Comparison of ENCODE assay signal across 8 mouse cellular contexts in genomic region chr7:123123665-123124298, GRCm38 (mm10). TPM values are rescaled to one million over a fixed set of nuclear protein-coding genes. Genes with fewer than 3 reads are reported as not detected.
DNase-seq lines count a peak whose midpoint lies in the region; ATAC-seq and TF ChIP-seq lines count a peak whose summit lies in the region.

Tnrc6a (plus strand) TSS chr7:123123885.

- H3K4me1 ChIP-seq in embryonic facial prominence, embryonic 13.5 days, result peaks cover 23% of the 10 kb centered on the region
- H3K4me1 ChIP-seq in heart, adult 2 months (ENCODE audit: control insufficient read depth, insufficient read depth, low read length), result peaks cover 8% of the 10 kb centered on the region
- H3K4me1 ChIP-seq in limb, embryonic 13.5 days, result peaks cover 31% of the 10 kb centered on the region
- H3K4me1 ChIP-seq in midbrain, embryonic 16.5 days (ENCODE audit: control insufficient read depth, insufficient read depth, low read length), result peaks cover 29% of the 10 kb centered on the region

- no peak for TF ChIP-seq CTCF in heart, adult 2 months (IDR thresholded peaks at IDR 0.05)

- peak within 1 kb of the TSS; percentile 88 for H3K4me3 ChIP-seq in embryonic facial prominence, embryonic 13.5 days
- H3K4me3 ChIP-seq in heart, adult 2 months, result peak within 1 kb of the TSS; percentile 98
- peak within 1 kb of the TSS; percentile 94 for H3K4me3 ChIP-seq in limb, embryonic 13.5 days
- H3K4me3 ChIP-seq in midbrain, embryonic 16.5 days (ENCODE audit: low read depth, low read length), result peak within 1 kb of the TSS; percentile 89

- H3K36me3 ChIP-seq in embryonic facial prominence, embryonic 13.5 days, result peaks cover 8% of the 10 kb centered on the region; the same call in 1 of the 2 replicates
- H3K36me3 ChIP-seq in heart, adult 2 months (ENCODE audit: control insufficient read depth, insufficient read depth, low read length), result peaks cover 34% of the 10 kb centered on the region
- H3K36me3 ChIP-seq in limb, embryonic 13.5 days, result peaks cover 12% of the 10 kb centered on the region
- H3K36me3 ChIP-seq in midbrain, embryonic 16.5 days (ENCODE audit: control insufficient read depth, insufficient read depth, low read length), result no peaks in the 10 kb centered on the region

- no peaks in the 10 kb centered on the region for H3K9me3 ChIP-seq in embryonic facial prominence, embryonic 13.5 days
- no peaks in the 10 kb centered on the region for H3K9me3 ChIP-seq in limb, embryonic 13.5 days
- H3K9me3 ChIP-seq in midbrain, embryonic 16.5 days (replicated peaks; ENCODE audit: control insufficient read depth, low read length, poor library complexity, severe bottlenecking), result no peaks in the 10 kb centered on the region

- peak within 1 kb of the TSS; percentile 96 for H3K9ac ChIP-seq in embryonic facial prominence, embryonic 13.5 days
- H3K9ac ChIP-seq in heart, adult 2 months (ENCODE audit: low read depth, low read length), result peak within 1 kb of the TSS; percentile 98
- peak within 1 kb of the TSS; percentile 98 for H3K9ac ChIP-seq in limb, embryonic 13.5 days
- H3K9ac ChIP-seq in midbrain, embryonic 16.5 days (ENCODE audit: low read depth, low read length), result peak within 1 kb of the TSS; percentile 96

- peak; percentile 96 for DNase-seq in 3134 (ENCODE audit: extremely low read depth, insufficient read length, low spot score)
- DNase-seq in adrenal gland, postnatal 36 days, result peak; percentile 95 to 97
- DNase-seq in heart, adult 2 months, result peak; percentile 97
- peak; percentile 92 to 94 for DNase-seq in kidney, adult 8-10 months
- DNase-seq in spleen, postnatal 10 days (ENCODE audit: low spot score in 2 of 2), result peak; percentile 92 to 93

- peak; percentile 89 for TF ChIP-seq POLR2A in heart, adult 2 months (IDR thresholded peaks at IDR 0.05; ENCODE audit: insufficient read depth, low read depth, low read length)

- under 1% methylated on average over 55 of the region's 55 CpGs for WGBS in embryonic facial prominence, embryonic 13.5 days
- under 1% methylated on average over 53 of the region's 55 CpGs for WGBS in heart, adult 2 months
- WGBS in limb, embryonic 13.5 days, result under 1% methylated on average over 50 of the region's 55 CpGs
- WGBS in midbrain, embryonic 16.5 days, result under 1% methylated on average over 44 of the region's 55 CpGs

- intact Hi-C loops in heart, adult 2 months (cut with DNase I), result loop anchor here (5.0 kb wide), 1 partner anchor 76 kb away; no protein-coding TSS in a partner anchor

- peaks cover 3% of the 10 kb centered on the region for H3K79me2 ChIP-seq in heart, adult 2 months (replicated peaks; ENCODE audit: control insufficient read depth, insufficient read depth, low read length)

- TF ChIP-seq EP300 in heart, adult 2 months (IDR thresholded peaks at IDR 0.05; ENCODE audit: insufficient read depth, low read depth, low read length), result 0 out of 2 replicates have a peak, but pooled peaks have one; percentile 5

- peak within 1 kb of the TSS; percentile 69 for H3K4me2 ChIP-seq in embryonic facial prominence, embryonic 13.5 days
- H3K4me2 ChIP-seq in limb, embryonic 13.5 days (replicated peaks), result peak within 1 kb of the TSS; percentile 72
- H3K4me2 ChIP-seq in midbrain, embryonic 16.5 days (ENCODE audit: low read length), result peak within 1 kb of the TSS; percentile 73

- H3K27ac ChIP-seq in embryonic facial prominence, embryonic 13.5 days, result peak within 1 kb of the TSS; percentile 98
- peak within 1 kb of the TSS; percentile 95 for H3K27ac ChIP-seq in heart, adult 2 months
- peak within 1 kb of the TSS; percentile 98 for H3K27ac ChIP-seq in limb, embryonic 13.5 days
- peak within 1 kb of the TSS; percentile 93 for H3K27ac ChIP-seq in midbrain, embryonic 16.5 days (ENCODE audit: low read length)

- no peaks in the 10 kb centered on the region for H3K27me3 ChIP-seq in embryonic facial prominence, embryonic 13.5 days
- H3K27me3 ChIP-seq in heart, adult 2 months (ENCODE audit: control insufficient read depth, insufficient read depth, low read length), result no peaks in the 10 kb centered on the region
- no peaks in the 10 kb centered on the region for H3K27me3 ChIP-seq in limb, embryonic 13.5 days
- no peaks in the 10 kb centered on the region for H3K27me3 ChIP-seq in midbrain, embryonic 16.5 days (ENCODE audit: control insufficient read depth, insufficient read depth, low read depth, low read length)

- peak; percentile 92 for ATAC-seq in embryonic facial prominence, embryonic 13.5 days (ENCODE audit: insufficient number of reproducible peaks, insufficient read depth, low FRiP score, low TSS enrichment, low read depth)
- peak; percentile 93 for ATAC-seq in limb, embryonic 13.5 days (ENCODE audit: low FRiP score, low read depth)
- peak; percentile 94 for ATAC-seq in midbrain, embryonic 16.5 days

RNA-seq across cellular contexts. Expression of gene Tnrc6a, which starts in this region (rescaled TPM):
- 10 to 100 TPM; 39.9 to 45.8 TPM for total RNA-seq in adrenal gland, postnatal 36 days (2021)
- polyA plus RNA-seq in embryonic facial prominence, embryonic 13.5 days (2015; fragmentation: Nextera tagmentation; extraction: Ambion mirVana), result 58.6 and 68.3 TPM in 2 replicates
- 10 to 100 TPM; 22.8 to 34.2 TPM for total RNA-seq in heart, adult 2 months (2021)
- polyA plus RNA-seq in heart, adult 2 months (2012; rRNA removed), result 24.2 and 34.4 TPM in 2 replicates
- 60.9 and 63.3 TPM in 2 replicates for polyA plus RNA-seq in limb, embryonic 13.5 days (2015; fragmentation: Nextera tagmentation; extraction: Ambion mirVana)
- 44.7 and 50.8 TPM in 2 replicates for polyA plus RNA-seq in midbrain, embryonic 16.5 days (2015; fragmentation: Nextera tagmentation; extraction: Ambion mirVana)

Comparison
In these comparisons a context has a peak if more than half of its experiments do, and no peak if none do; other contexts are left out.
1. Peak in every context shown above with its lines: DNase-seq, ATAC-seq, H3K4me3 ChIP-seq and H3K27ac ChIP-seq.